ENCODE assay signal across 8 mouse cellular contexts in genomic region chr9:30003612-30004011, GRCm38 (mm10). TPM values are rescaled to one million over a fixed set of nuclear protein-coding genes. Genes with fewer than 3 reads are reported as not detected.
DNase-seq lines count a peak whose midpoint lies in the region; ATAC-seq and TF ChIP-seq lines count a peak whose summit lies in the region.

No protein-coding gene starts in this region.

- H3K27me3 ChIP-seq in midbrain, embryonic 11.5 days (ENCODE audit: control insufficient read depth, insufficient read depth, low read length): no peaks in the 10 kb centered on the region
- H3K27me3 ChIP-seq in midbrain, embryonic 15.5 days (replicated peaks): 0 out of 2 replicates have a peak, but pooled peaks cover 3% of the 10 kb centered on the region
- H3K27me3 ChIP-seq in lung, postnatal 0 days (replicated peaks; ENCODE audit: insufficient read depth, low read length): no peaks in the 10 kb centered on the region

- TF ChIP-seq EP300 in lung, postnatal 0 days (IDR thresholded peaks at IDR 0.05): no peak

- H3K4me1 ChIP-seq in midbrain, embryonic 11.5 days (ENCODE audit: control insufficient read depth, insufficient read depth, low read length): no peaks in the 10 kb centered on the region
- no peaks in the 10 kb centered on the region for H3K4me1 ChIP-seq in midbrain, embryonic 15.5 days
- H3K4me1 ChIP-seq in lung, postnatal 0 days (ENCODE audit: insufficient read depth, low read depth, low read length): no peaks in the 10 kb centered on the region

- no peak overlapping the region for H3K9ac ChIP-seq in midbrain, embryonic 11.5 days (ENCODE audit: low read length)
- no peak overlapping the region for H3K9ac ChIP-seq in midbrain, embryonic 15.5 days
- no peak overlapping the region for H3K9ac ChIP-seq in lung, postnatal 0 days (replicated peaks; ENCODE audit: low read depth)

- WGBS in midbrain, embryonic 11.5 days: 31% methylated on average over 3 of the region's 3 CpGs
- WGBS in midbrain, embryonic 15.5 days: 24% methylated on average over 3 of the region's 3 CpGs
- 19% methylated on average over 3 of the region's 3 CpGs for WGBS in lung, postnatal 0 days

- H3K9me3 ChIP-seq in midbrain, embryonic 11.5 days (ENCODE audit: control insufficient read depth, low read length): no peaks in the 10 kb centered on the region
- H3K9me3 ChIP-seq in midbrain, embryonic 15.5 days: no peaks in the 10 kb centered on the region
- H3K9me3 ChIP-seq in lung, postnatal 0 days (ENCODE audit: low read length): no peaks in the 10 kb centered on the region

- no peaks in the 10 kb centered on the region for H3K36me3 ChIP-seq in midbrain, embryonic 11.5 days (ENCODE audit: control insufficient read depth, insufficient read depth, low read length)
- no peaks in the 10 kb centered on the region for H3K36me3 ChIP-seq in midbrain, embryonic 15.5 days (replicated peaks)
- no peaks in the 10 kb centered on the region for H3K36me3 ChIP-seq in lung, postnatal 0 days (ENCODE audit: insufficient read depth, low read length)

- TF ChIP-seq CTCF in lung, postnatal 0 days (IDR thresholded peaks at IDR 0.05): peak; percentile 82

- no peak overlapping the region for H3K27ac ChIP-seq in midbrain, embryonic 11.5 days (ENCODE audit: low read depth, low read length)
- no peak overlapping the region for H3K27ac ChIP-seq in midbrain, embryonic 15.5 days
- no peak overlapping the region for H3K27ac ChIP-seq in lung, postnatal 0 days (ENCODE audit: low read length)

- DNase-seq in midbrain, embryonic 11.5 days (ENCODE audit: low spot score, missing footprints): peak; percentile 94
- DNase-seq in cerebellum, postnatal 25 days: peak; percentile 88 to 93
- DNase-seq in gastrocnemius, postnatal 4 days (ENCODE audit: low spot score in 2 of 2): peak; percentile 28 to 57
- peak; percentile 82 for DNase-seq in layer of hippocampus, adult 11-12 months (ENCODE audit: low spot score)
- peak; percentile 58 for DNase-seq in lung, postnatal 0 days (ENCODE audit: low spot score)
- DNase-seq in skeletal muscle tissue, adult 2 months (ENCODE audit: low read depth, low spot score): peak; percentile 15
- no peak for DNase-seq in B cell, adult 2 months

- ATAC-seq in midbrain, embryonic 11.5 days (ENCODE audit: low FRiP score): peak; percentile 59; the same call in 1 of the 2 replicates
- no peak for ATAC-seq in midbrain, embryonic 15.5 days (replicated peaks)
- no peak for ATAC-seq in lung, postnatal 0 days

- H3K4me3 ChIP-seq in midbrain, embryonic 11.5 days (ENCODE audit: low read depth, low read length): no peak overlapping the region
- no peak overlapping the region for H3K4me3 ChIP-seq in midbrain, embryonic 15.5 days
- no peak overlapping the region for H3K4me3 ChIP-seq in lung, postnatal 0 days (ENCODE audit: low read depth, low read length)

- H3K4me2 ChIP-seq in midbrain, embryonic 11.5 days: no peak overlapping the region
- H3K4me2 ChIP-seq in midbrain, embryonic 15.5 days: no peak overlapping the region
- no peak overlapping the region for H3K4me2 ChIP-seq in lung, postnatal 0 days (replicated peaks; ENCODE audit: low read depth, low read length)

RNA-seq across cellular contexts. Expression of gene Ntm, which starts 40.7 kb away (rescaled TPM):
- 14.1 and 19.7 TPM in 2 replicates for polyA plus RNA-seq in midbrain, embryonic 11.5 days (2014; fragmentation: Nextera tagmentation; extraction: Ambion mirVana)
- 230 and 246 TPM in 2 replicates for polyA plus RNA-seq in midbrain, embryonic 15.5 days (2015; fragmentation: Nextera tagmentation; extraction: Ambion mirVana)
- total RNA-seq in gastrocnemius, postnatal 4 days (2021): 10 to 100 TPM in 1 of 2 experiments, 1 to 10 TPM in 1; 9.7 to 10.8 TPM
- 0.76 and 1.1 TPM in 2 replicates for polyA plus RNA-seq in lung, postnatal 0 days (2015; fragmentation: Nextera tagmentation; extraction: Ambion mirVana)

Comparison
In these comparisons a context has a peak if more than half of its experiments do, and no peak if none do; other contexts are left out.
1. RNA of gene Ntm, which starts 40.7 kb away (polyA plus RNA-seq): 230 to 246 TPM in midbrain, embryonic 15.5 days; 14.1 to 19.7 TPM in midbrain, embryonic 11.5 days and 0.76 to 1.1 TPM in lung, postnatal 0 days; every median in the first group is over 10 times any median in the second.
2. DNase-seq: peak in midbrain, embryonic 11.5 days (single experiment), cerebellum, postnatal 25 days (2 of 2), gastrocnemius, postnatal 4 days (2 of 2), layer of hippocampus, adult 11-12 months (single experiment), lung, postnatal 0 days (single experiment) and skeletal muscle tissue, adult 2 months (single experiment); none in B cell, adult 2 months (0 of 2).